ENCODE assay signal across 22 mouse cellular contexts in the genomic region with DNA sequence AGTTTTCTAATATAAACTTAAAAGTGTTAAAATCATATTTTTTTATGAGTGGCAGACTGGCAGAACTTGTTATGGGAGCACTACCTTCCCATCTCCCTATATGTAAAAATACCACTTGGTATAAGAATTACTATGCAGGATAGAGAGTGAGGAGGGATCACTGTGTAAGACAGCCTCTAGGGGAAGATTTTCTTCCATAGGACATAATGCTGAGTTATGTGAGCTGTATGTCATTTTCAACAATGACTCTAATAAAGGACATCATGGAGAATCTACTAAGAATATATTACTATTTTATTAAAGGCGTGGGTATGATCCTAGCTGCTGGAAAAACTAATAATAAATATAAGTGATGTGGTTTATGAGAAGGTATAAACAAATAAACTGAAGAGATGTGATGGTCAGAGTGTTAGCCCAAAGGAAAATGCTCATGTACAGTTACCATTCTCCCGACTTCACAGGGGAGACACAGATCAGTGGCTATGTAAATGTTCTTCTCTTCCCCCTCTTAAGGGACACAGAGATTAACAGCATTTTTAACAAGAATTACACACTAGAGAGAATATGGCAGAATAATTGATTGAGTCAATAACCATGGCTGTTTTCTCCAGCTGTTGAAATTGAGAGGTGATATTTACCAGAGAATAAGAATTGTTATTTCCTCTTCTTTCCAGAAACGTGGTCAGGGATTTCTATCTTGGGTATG.
DNase-seq lines count a peak whose midpoint lies in the region; ATAC-seq lines count a peak whose summit lies in the region.
"Had no signal": no experiment of that assay in that cellular context is flagged by ENCODE, and none has a peak within 500 bp of the region (broad histone marks: within the 10 kb centered on the region; RNA-seq: fewer than 3 reads in every experiment).

No protein-coding gene starts in this region.

- DNase-seq in hindbrain, embryonic 14.5 days (ENCODE audit: low spot score) = no peak
- DNase-seq in hindbrain, embryonic 10.5 days (ENCODE audit: low spot score) = no peak
- DNase-seq in neural tube, embryonic 10.5 days (ENCODE audit: extremely low spot score, low spot score) = no peak
- no peak for DNase-seq in left cerebral cortex, postnatal 14 days (ENCODE audit: low spot score in 2 of 2)
- DNase-seq: adrenal gland, adult 2 months; adrenal gland, postnatal 10 days; adrenal gland, postnatal 25 days; cerebellum, adult 11 months; cerebellum, adult 18-20 months; cerebellum, adult 8-10 months; cerebellum, adult 9-11 months; cerebellum, postnatal 14 days; cerebellum, postnatal 36 days; embryo, embryonic 11 days had no signal

- H3K4me3 ChIP-seq in hindbrain, embryonic 14.5 days (replicated peaks; ENCODE audit: low read length) = no peak overlapping the region
- H3K4me3 ChIP-seq in hindbrain, embryonic 10.5 days = no peak overlapping the region
- H3K4me3 ChIP-seq in neural tube, embryonic 13.5 days = no peak overlapping the region
- H3K4me3 ChIP-seq: embryonic facial prominence, embryonic 13.5 days; embryonic facial prominence, embryonic 15.5 days; erythroblast, embryonic 14.5 days; forebrain, embryonic 10.5 days; forebrain, embryonic 12.5 days had no signal

- no peaks in the 10 kb centered on the region for H3K27me3 ChIP-seq in hindbrain, embryonic 14.5 days (ENCODE audit: control insufficient read depth, insufficient read depth, low read length)
- H3K27me3 ChIP-seq in hindbrain, embryonic 10.5 days (ENCODE audit: insufficient read depth, poor library complexity, severe bottlenecking) = no peaks in the 10 kb centered on the region
- H3K27me3 ChIP-seq in neural tube, embryonic 13.5 days = no peaks in the 10 kb centered on the region
- H3K27me3 ChIP-seq: embryonic facial prominence, embryonic 13.5 days; embryonic facial prominence, embryonic 15.5 days; forebrain, embryonic 12.5 days had no signal

- ATAC-seq in hindbrain, embryonic 14.5 days (ENCODE audit: low FRiP score) = 0 out of 2 replicates have a peak, but pooled peaks have one; percentile 43
- ATAC-seq in neural tube, embryonic 13.5 days (ENCODE audit: low read depth) = peak; percentile 74
- ATAC-seq: forebrain, embryonic 14.5 days; forebrain, embryonic 16.5 days had no signal

- H3K9ac ChIP-seq in hindbrain, embryonic 14.5 days = no peak overlapping the region
- H3K9ac ChIP-seq in neural tube, embryonic 13.5 days = no peak overlapping the region
- H3K9ac ChIP-seq: embryonic facial prominence, embryonic 13.5 days; embryonic facial prominence, embryonic 15.5 days; forebrain, embryonic 12.5 days had no signal

- no peaks in the 10 kb centered on the region for H3K36me3 ChIP-seq in hindbrain, embryonic 14.5 days (replicated peaks; ENCODE audit: control insufficient read depth, insufficient read depth)
- H3K36me3 ChIP-seq in hindbrain, embryonic 10.5 days = no peaks in the 10 kb centered on the region
- H3K36me3 ChIP-seq in neural tube, embryonic 13.5 days = no peaks in the 10 kb centered on the region
- H3K36me3 ChIP-seq: embryonic facial prominence, embryonic 13.5 days; embryonic facial prominence, embryonic 15.5 days; forebrain, embryonic 10.5 days; forebrain, embryonic 12.5 days had no signal

- no peak overlapping the region for H3K4me2 ChIP-seq in hindbrain, embryonic 14.5 days (replicated peaks)
- H3K4me2 ChIP-seq in neural tube, embryonic 13.5 days = no peak overlapping the region
- H3K4me2 ChIP-seq: embryonic facial prominence, embryonic 13.5 days; embryonic facial prominence, embryonic 15.5 days; forebrain, embryonic 12.5 days had no signal

- H3K4me1 ChIP-seq in hindbrain, embryonic 14.5 days (replicated peaks; ENCODE audit: control insufficient read depth, insufficient read depth, low read length) = no peaks in the 10 kb centered on the region
- H3K4me1 ChIP-seq in hindbrain, embryonic 10.5 days (replicated peaks) = no peaks in the 10 kb centered on the region
- H3K4me1 ChIP-seq in neural tube, embryonic 13.5 days (replicated peaks) = no peaks in the 10 kb centered on the region
- H3K4me1 ChIP-seq: embryonic facial prominence, embryonic 13.5 days; embryonic facial prominence, embryonic 15.5 days; forebrain, embryonic 10.5 days; forebrain, embryonic 12.5 days had no signal

- intact Hi-C loops in left cerebral cortex, postnatal 14 days (cut with DNase I) = no loop called here

- WGBS in hindbrain, embryonic 14.5 days = 55% methylated on average over 3 of the region's 3 CpGs
- 71% methylated on average over 3 of the region's 3 CpGs for WGBS in hindbrain, embryonic 10.5 days
- 56% methylated on average over 3 of the region's 3 CpGs for WGBS in neural tube, embryonic 13.5 days

- no peaks in the 10 kb centered on the region for H3K9me3 ChIP-seq in hindbrain, embryonic 14.5 days (ENCODE audit: control insufficient read depth, low read length)
- H3K9me3 ChIP-seq in hindbrain, embryonic 10.5 days = no peaks in the 10 kb centered on the region
- H3K9me3 ChIP-seq in neural tube, embryonic 13.5 days = no peaks in the 10 kb centered on the region
- H3K9me3 ChIP-seq: embryonic facial prominence, embryonic 13.5 days; embryonic facial prominence, embryonic 15.5 days; forebrain, embryonic 10.5 days; forebrain, embryonic 12.5 days had no signal

- H3K27ac ChIP-seq in hindbrain, embryonic 14.5 days = no peak overlapping the region
- no peak overlapping the region for H3K27ac ChIP-seq in hindbrain, embryonic 10.5 days
- no peak overlapping the region for H3K27ac ChIP-seq in neural tube, embryonic 13.5 days (replicated peaks)
- H3K27ac ChIP-seq: embryonic facial prominence, embryonic 13.5 days; embryonic facial prominence, embryonic 15.5 days; forebrain, embryonic 10.5 days; forebrain, embryonic 12.5 days had no signal
